In genomic region chr12:103242083-103242581, GRCm38 (mm10) we compare ENCODE assay signal across 8 mouse cellular contexts. TPM values are rescaled to one million over a fixed set of nuclear protein-coding genes. Genes with fewer than 3 reads are reported as not detected.
DNase-seq lines count a peak whose midpoint lies in the region; ATAC-seq lines count a peak whose summit lies in the region.

Gene Prima1, minus strand, starts transcription at chr12:103242150.

- peak; percentile 89 for ATAC-seq in intestine, embryonic 16.5 days
- no peak for ATAC-seq in inflammation-experienced regulatory T-cells, adult 6 months

- peaks cover 7% of the 10 kb centered on the region for H3K4me1 ChIP-seq in intestine, embryonic 16.5 days (ENCODE audit: control insufficient read depth, insufficient read depth, low read length)
- H3K4me1 ChIP-seq in midbrain, embryonic 10.5 days = peaks cover 45% of the 10 kb centered on the region

- H3K9ac ChIP-seq in intestine, embryonic 16.5 days (ENCODE audit: low read depth, low read length) = peak within 1 kb of the TSS; percentile 76

- under 1% methylated on average over 54 of the region's 54 CpGs for WGBS in intestine, embryonic 16.5 days
- WGBS in midbrain, embryonic 10.5 days = under 1% methylated on average over 54 of the region's 54 CpGs

- H3K27me3 ChIP-seq in intestine, embryonic 16.5 days (replicated peaks; ENCODE audit: control insufficient read depth, insufficient read depth, low read length) = peaks cover 23% of the 10 kb centered on the region
- H3K27me3 ChIP-seq in midbrain, embryonic 10.5 days (ENCODE audit: low read depth, poor library complexity, severe bottlenecking) = peaks cover 67% of the 10 kb centered on the region

- H3K4me3 ChIP-seq in intestine, embryonic 16.5 days (ENCODE audit: low read length) = peak within 1 kb of the TSS; percentile 69
- H3K4me3 ChIP-seq in midbrain, embryonic 10.5 days = peak within 1 kb of the TSS; percentile 69

- H3K27ac ChIP-seq in intestine, embryonic 16.5 days (ENCODE audit: low read length) = peak within 1 kb of the TSS; percentile 64
- peak within 1 kb of the TSS; percentile 92 for H3K27ac ChIP-seq in midbrain, embryonic 10.5 days (replicated peaks)

- H3K9me3 ChIP-seq in intestine, embryonic 16.5 days (ENCODE audit: control insufficient read depth, low read length) = no peaks in the 10 kb centered on the region
- no peaks in the 10 kb centered on the region for H3K9me3 ChIP-seq in midbrain, embryonic 10.5 days (replicated peaks)

- DNase-seq in adrenal gland, adult 2 months = peak; percentile 85
- DNase-seq in embryo, embryonic 11 days = peak; percentile 93
- peak; percentile 61 to 63 for DNase-seq in gastrocnemius, postnatal 36 days
- peak; percentile 26 to 49 for DNase-seq in left cerebral cortex, postnatal 25 days (ENCODE audit: low spot score in 2 of 2)
- peak; percentile 86 for DNase-seq in midbrain, embryonic 10.5 days (ENCODE audit: low spot score)
- DNase-seq in skeletal muscle tissue, adult 2 months (ENCODE audit: low read depth, low spot score) = peak; percentile 35

- H3K36me3 ChIP-seq in intestine, embryonic 16.5 days (ENCODE audit: control insufficient read depth, insufficient read depth, low read length) = no peaks in the 10 kb centered on the region
- H3K36me3 ChIP-seq in midbrain, embryonic 10.5 days = no peaks in the 10 kb centered on the region

- peak within 1 kb of the TSS; percentile 88 for H3K4me2 ChIP-seq in intestine, embryonic 16.5 days (ENCODE audit: low read depth, low read length)

- intact Hi-C loops in gastrocnemius, postnatal 36 days (cut with DNase I) = loop anchor here (1.0 to 5.0 kb wide), 2 partner anchors 60 to 98 kb away; no protein-coding TSS in a partner anchor
- intact Hi-C loops in left cerebral cortex, postnatal 25 days (cut with DNase I) = loop anchor here (1.0 kb wide), 2 partner anchors 53 to 98 kb away; no protein-coding TSS in a partner anchor

RNA-seq across cellular contexts. Expression of gene Prima1, which starts in this region (rescaled TPM):
- 1 to 10 TPM in 1 of 2 experiments, under 1 TPM in 1; 0.75 to 2.9 TPM for total RNA-seq in adrenal gland, adult 2 months (2021)
- 1.1 and 2.2 TPM in 2 replicates for polyA plus RNA-seq in adrenal gland, adult 2 months (2012; rRNA removed)
- total RNA-seq in gastrocnemius, postnatal 36 days (2021) = 10 to 100 TPM; 19.0 to 37.2 TPM
- polyA plus RNA-seq in intestine, embryonic 16.5 days (2015; fragmentation: Nextera tagmentation; extraction: Ambion mirVana) = 0.65 and 0.76 TPM in 2 replicates
- total RNA-seq in left cerebral cortex, postnatal 25 days (2021) = 10 to 100 TPM in 1 of 2 experiments, 1 to 10 TPM in 1; 4.3 to 10.7 TPM
- 1.5 and 1.8 TPM in 2 replicates for polyA plus RNA-seq in midbrain, embryonic 10.5 days (2016; fragmentation: Nextera tagmentation; extraction: Ambion mirVana)
- polyA plus RNA-seq in inflammation-experienced regulatory T-cells, adult 6 months (2017; shearing (Covaris generic)) = not detected

Comparison
In these comparisons a context has a peak if more than half of its experiments do, and no peak if none do; other contexts are left out.
1. Peak in ATAC-seq, H3K4me3 ChIP-seq, H3K27ac ChIP-seq, H3K9ac ChIP-seq and H3K4me2 ChIP-seq in intestine, embryonic 16.5 days; RNA of the gene not detected or under 1 TPM.
2. DNase-seq: peak in every context shown above with its lines; median percentile 93 in embryo, embryonic 11 days; 86 in midbrain, embryonic 10.5 days; 85 in adrenal gland, adult 2 months; 62 in gastrocnemius, postnatal 36 days; 38 in left cerebral cortex, postnatal 25 days; 35 in skeletal muscle tissue, adult 2 months.